ENCODE assay signal across 9 mouse cellular contexts in the genomic region with DNA sequence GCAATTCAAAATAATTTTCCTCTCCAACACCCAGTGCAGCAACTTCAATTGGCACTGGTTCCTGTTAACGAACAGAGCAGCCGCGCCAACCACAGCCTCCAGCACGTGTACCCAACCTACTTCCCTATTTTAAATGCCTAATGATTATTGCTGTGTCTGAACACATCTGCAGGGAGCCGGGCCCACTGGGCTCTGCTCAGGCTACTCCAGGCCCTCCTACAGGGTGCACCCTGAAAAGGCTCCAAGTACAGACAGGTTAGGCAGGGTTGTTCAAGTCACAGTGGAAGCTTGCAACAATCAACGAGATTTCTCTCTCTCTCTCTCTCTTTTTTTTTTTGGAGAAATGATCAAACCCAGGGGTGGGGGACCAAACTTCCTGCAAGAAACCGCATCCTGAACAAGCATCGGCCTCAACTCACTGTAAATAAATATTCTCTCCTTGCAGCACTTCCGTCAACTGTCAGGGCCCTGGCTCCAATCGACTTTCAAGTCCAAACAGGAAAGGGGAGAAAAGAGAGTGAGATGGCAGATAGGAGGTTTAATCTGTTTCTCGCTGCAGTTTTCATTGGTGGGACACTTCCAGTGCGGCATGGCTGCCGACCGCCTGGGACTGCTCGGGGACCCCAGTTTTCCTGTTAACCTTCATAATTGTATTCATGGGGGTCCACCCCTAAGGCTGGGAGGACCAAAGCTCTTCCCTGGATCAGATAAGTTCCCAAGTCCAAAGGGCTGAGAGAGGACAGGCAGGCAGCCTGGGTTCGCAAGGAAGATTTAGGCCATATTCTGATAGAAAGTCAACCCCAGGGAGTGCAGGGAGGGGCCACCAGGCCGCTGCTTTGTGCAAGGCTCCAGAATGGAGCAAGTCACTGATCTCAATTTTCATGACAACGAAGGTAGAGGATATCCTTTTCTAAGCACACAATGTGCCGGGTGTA.
DNase-seq lines count a peak whose midpoint lies in the region; ATAC-seq and TF ChIP-seq lines count a peak whose summit lies in the region.
"Had no signal": no experiment of that assay in that cellular context is flagged by ENCODE, and none has a peak within 500 bp of the region (broad histone marks: within the 10 kb centered on the region; RNA-seq: fewer than 3 reads in every experiment).

No protein-coding gene starts in this region.

- peak overlapping the region; percentile 28 for H3K27ac ChIP-seq in layer of hippocampus, adult 2 months
- peak overlapping the region; percentile 42 for H3K27ac ChIP-seq in embryonic facial prominence, embryonic 10.5 days (replicated peaks)
- peak overlapping the region; percentile 65 for H3K27ac ChIP-seq in kidney, embryonic 15.5 days
- H3K27ac ChIP-seq: embryonic facial prominence, embryonic 12.5 days had no signal

- ATAC-seq in kidney, embryonic 15.5 days (replicated peaks; ENCODE audit: low FRiP score): no peak

- no peak overlapping the region for H3K4me2 ChIP-seq in kidney, embryonic 15.5 days
- H3K4me2 ChIP-seq: embryonic facial prominence, embryonic 12.5 days had no signal

- TF ChIP-seq CTCF in layer of hippocampus, adult 2 months (conservative IDR thresholded peaks at IDR 0.05): no peak

- peaks cover 30% of the 10 kb centered on the region for H3K4me1 ChIP-seq in embryonic facial prominence, embryonic 10.5 days
- H3K4me1 ChIP-seq in kidney, embryonic 15.5 days: peaks cover 18% of the 10 kb centered on the region
- peaks cover 78% of the 10 kb centered on the region for H3K4me1 ChIP-seq in megakaryocyte, embryonic 14.5 days

- no peaks in the 10 kb centered on the region; the same call in 1 of the 2 replicates for H3K27me3 ChIP-seq in embryonic facial prominence, embryonic 10.5 days (replicated peaks; ENCODE audit: low read depth, poor library complexity, severe bottlenecking)
- no peaks in the 10 kb centered on the region for H3K27me3 ChIP-seq in kidney, embryonic 15.5 days
- H3K27me3 ChIP-seq in megakaryocyte, embryonic 14.5 days (replicated peaks): no peaks in the 10 kb centered on the region
- H3K27me3 ChIP-seq: embryonic facial prominence, embryonic 12.5 days had no signal

- 73% methylated on average over 19 of the region's 19 CpGs for WGBS in embryonic facial prominence, embryonic 10.5 days
- WGBS in kidney, embryonic 15.5 days: 66% methylated on average over 19 of the region's 19 CpGs

- no peak for DNase-seq in layer of hippocampus, adult 2 months (ENCODE audit: low spot score in 2 of 2)
- DNase-seq in layer of hippocampus, postnatal 10 days (ENCODE audit: low spot score in 2 of 2): no peak
- DNase-seq in embryonic facial prominence, embryonic 10.5 days (ENCODE audit: low spot score): no peak
- peak; percentile 24 for DNase-seq in urinary bladder, postnatal 25 days (ENCODE audit: low spot score)
- DNase-seq in embryo, embryonic 10.5 days (ENCODE audit: low spot score): no peak
- no peak for DNase-seq in frontal cortex, postnatal 14 days (ENCODE audit: low spot score in 2 of 2)

- H3K4me3 ChIP-seq in layer of hippocampus, adult 2 months: no peak overlapping the region
- H3K4me3 ChIP-seq in embryonic facial prominence, embryonic 10.5 days: no peak overlapping the region
- H3K4me3 ChIP-seq in kidney, embryonic 15.5 days (replicated peaks): no peak overlapping the region
- peak overlapping the region; percentile 80 for H3K4me3 ChIP-seq in megakaryocyte, embryonic 14.5 days (replicated peaks)
- H3K4me3 ChIP-seq: embryonic facial prominence, embryonic 12.5 days had no signal

- peaks cover 13% of the 10 kb centered on the region for H3K36me3 ChIP-seq in embryonic facial prominence, embryonic 10.5 days (replicated peaks)
- peaks cover 6% of the 10 kb centered on the region; the same call in 1 of the 2 replicates for H3K36me3 ChIP-seq in kidney, embryonic 15.5 days
- peaks cover 34% of the 10 kb centered on the region for H3K36me3 ChIP-seq in megakaryocyte, embryonic 14.5 days (replicated peaks; ENCODE audit: low read length)
- H3K36me3 ChIP-seq: embryonic facial prominence, embryonic 12.5 days had no signal

- H3K9me3 ChIP-seq in embryonic facial prominence, embryonic 10.5 days: no peaks in the 10 kb centered on the region
- H3K9me3 ChIP-seq in kidney, embryonic 15.5 days (replicated peaks): no peaks in the 10 kb centered on the region
- no peaks in the 10 kb centered on the region for H3K9me3 ChIP-seq in megakaryocyte, embryonic 14.5 days
- H3K9me3 ChIP-seq: embryonic facial prominence, embryonic 12.5 days had no signal

- H3K9ac ChIP-seq in kidney, embryonic 15.5 days: no peak overlapping the region
- H3K9ac ChIP-seq: embryonic facial prominence, embryonic 12.5 days had no signal
